Mouse (Mus musculus) liver, embryonic 14.5 days (tissue): ENCODE results near the gene Kirrel3.

Experiments
- CTCF ChIP-seq: IDR thresholded peaks from 2 replicates; pipeline ENCODE4 v1.5.1; 2016; ENCODE audit warnings: antibody characterized with exemption, low read depth, control low read depth
- EP300 ChIP-seq: IDR thresholded peaks from 2 replicates; pipeline ENCODE4 v1.6.1; 2016; ENCODE audit warnings: antibody characterized with exemption, low read depth

GRCm38 (mm10) chr9:34997880-34998865, 512.5 kb downstream of the Kirrel3 start:
- no peak for TF ChIP-seq CTCF
- no peak for TF ChIP-seq EP300
